33 mouse cellular contexts compared by ENCODE assay signal in genomic region chr17:48371621-48372020, GRCm38 (mm10). TPM values are rescaled to one million over a fixed set of nuclear protein-coding genes. Genes with fewer than 3 reads are reported as not detected.
"Had no signal": no experiment of that assay in that cellular context is flagged by ENCODE, and none has a peak within 500 bp of the region (broad histone marks: within the 10 kb centered on the region; RNA-seq: fewer than 3 reads in every experiment).

No protein-coding gene starts in this region.

- H3K27ac ChIP-seq: limb, embryonic 10.5 days; limb, embryonic 12.5 days; limb, embryonic 13.5 days; limb, embryonic 15.5 days; liver, embryonic 12.5 days; liver, embryonic 13.5 days; liver, embryonic 14.5 days; liver, embryonic 15.5 days; lung, embryonic 15.5 days; macrophage; midbrain, embryonic 10.5 days; midbrain, embryonic 12.5 days; midbrain, embryonic 13.5 days; midbrain, embryonic 15.5 days; neural tube, embryonic 12.5 days had no signal

- H3K4me1 ChIP-seq: limb, embryonic 10.5 days; limb, embryonic 12.5 days; limb, embryonic 13.5 days; limb, embryonic 15.5 days; liver, embryonic 12.5 days; liver, embryonic 13.5 days; liver, embryonic 15.5 days; lung, embryonic 15.5 days; midbrain, embryonic 10.5 days; midbrain, embryonic 12.5 days; midbrain, embryonic 13.5 days; midbrain, embryonic 15.5 days; neural tube, embryonic 12.5 days had no signal

- H3K36me3 ChIP-seq: limb, embryonic 10.5 days; limb, embryonic 12.5 days; limb, embryonic 13.5 days; limb, embryonic 15.5 days; liver, embryonic 12.5 days; liver, embryonic 13.5 days; liver, embryonic 15.5 days; lung, embryonic 15.5 days; midbrain, embryonic 10.5 days; midbrain, embryonic 12.5 days; midbrain, embryonic 13.5 days; midbrain, embryonic 15.5 days; neural tube, embryonic 12.5 days had no signal

- H3K9me3 ChIP-seq: limb, embryonic 10.5 days; limb, embryonic 12.5 days; limb, embryonic 13.5 days; limb, embryonic 15.5 days; liver, embryonic 12.5 days; liver, embryonic 13.5 days; liver, embryonic 15.5 days; lung, embryonic 15.5 days; megakaryocyte, embryonic 14.5 days; midbrain, embryonic 10.5 days; midbrain, embryonic 13.5 days; midbrain, embryonic 15.5 days; neural tube, embryonic 12.5 days had no signal

- ATAC-seq: liver, embryonic 12.5 days; liver, postnatal 0 days; lung, postnatal 0 days; midbrain, embryonic 13.5 days; midbrain, embryonic 15.5 days; midbrain, embryonic 16.5 days had no signal

- H3K4me2 ChIP-seq: limb, embryonic 12.5 days; limb, embryonic 13.5 days; limb, embryonic 15.5 days; liver, embryonic 11.5 days; liver, embryonic 12.5 days; liver, embryonic 13.5 days; liver, embryonic 15.5 days; lung, embryonic 14.5 days; lung, embryonic 15.5 days; midbrain, embryonic 11.5 days; midbrain, embryonic 12.5 days; midbrain, embryonic 13.5 days; midbrain, embryonic 15.5 days; neural tube, embryonic 12.5 days had no signal

- H3K27me3 ChIP-seq: limb, embryonic 12.5 days; limb, embryonic 13.5 days; limb, embryonic 15.5 days; liver, embryonic 12.5 days; liver, embryonic 13.5 days; liver, embryonic 15.5 days; lung, embryonic 15.5 days; megakaryocyte, embryonic 14.5 days; midbrain, embryonic 12.5 days; midbrain, embryonic 13.5 days; midbrain, embryonic 15.5 days; neural tube, embryonic 12.5 days had no signal

- H3K4me3 ChIP-seq: limb, embryonic 10.5 days; limb, embryonic 12.5 days; limb, embryonic 13.5 days; limb, embryonic 15.5 days; liver, embryonic 12.5 days; liver, embryonic 13.5 days; liver, embryonic 15.5 days; lung, embryonic 15.5 days; megakaryocyte, embryonic 14.5 days; midbrain, embryonic 10.5 days; midbrain, embryonic 12.5 days; midbrain, embryonic 13.5 days; midbrain, embryonic 15.5 days; myocyte; neural tube, embryonic 12.5 days had no signal

- DNase-seq: left cerebral cortex, postnatal 4 days; liver; liver, embryonic 13.5 days; liver, postnatal 0 days; lung, adult 18-20 months; lung, adult 2 months; lung, embryonic 14.5 days; lung, postnatal 10 days; lung, postnatal 14 days; lung, postnatal 36 days; lung, postnatal 4 days; midbrain, embryonic 14.5 days had no signal

- H3K9ac ChIP-seq: limb, embryonic 12.5 days; limb, embryonic 13.5 days; limb, embryonic 15.5 days; liver, embryonic 12.5 days; liver, embryonic 13.5 days; liver, embryonic 14.5 days; liver, embryonic 15.5 days; liver, postnatal 0 days; lung, embryonic 14.5 days; lung, embryonic 15.5 days; midbrain, embryonic 12.5 days; midbrain, embryonic 13.5 days; midbrain, embryonic 15.5 days; neural tube, embryonic 12.5 days had no signal

RNA-seq across cellular contexts. Expression of gene B430306N03Rik, which starts 55.7 kb away (rescaled TPM):
- polyA plus RNA-seq: limb, embryonic 10.5 days; midbrain, embryonic 13.5 days; myocyte; neural tube, embryonic 11.5 days; neural tube, embryonic 12.5 days had no signal
